8 mouse cellular contexts compared by ENCODE assay signal in the genomic region with DNA sequence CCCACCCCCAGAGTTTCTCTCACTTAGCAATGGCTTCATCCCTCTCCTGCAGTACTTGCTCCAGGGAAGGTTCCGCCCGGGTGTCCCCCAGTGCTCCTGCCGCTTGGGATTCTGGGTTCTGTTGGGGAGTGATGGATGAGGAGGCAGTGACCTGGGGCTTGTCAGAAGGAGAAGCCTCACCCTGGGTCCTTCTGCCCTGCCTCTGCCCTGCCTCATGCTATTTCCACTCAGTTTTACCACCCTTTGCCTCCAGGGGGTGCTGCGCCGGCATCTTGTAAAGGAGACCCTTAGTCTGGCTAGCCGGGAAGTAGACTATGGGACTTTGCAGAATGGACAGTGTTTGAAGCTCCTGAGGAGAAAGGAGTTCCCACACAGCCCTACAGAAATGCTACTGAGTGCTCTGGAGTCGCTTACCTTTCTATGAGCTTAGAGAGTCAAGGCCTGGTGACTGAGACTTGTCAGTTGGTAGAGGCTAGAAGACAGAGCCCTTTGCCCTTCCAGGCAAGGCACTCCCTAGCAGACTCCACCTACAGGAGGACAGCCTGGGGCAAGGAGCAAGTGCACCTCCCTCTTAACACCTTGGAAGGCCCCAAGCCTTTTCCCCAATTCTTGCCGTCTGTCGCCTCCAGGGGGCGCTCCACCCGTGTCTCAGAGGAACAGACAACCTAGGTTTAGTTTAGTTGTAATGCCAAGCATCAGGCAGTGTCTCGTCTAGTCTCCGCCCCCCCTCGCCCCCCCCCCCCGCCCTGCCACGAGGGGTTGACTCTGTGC. TPM values are rescaled to one million over a fixed set of nuclear protein-coding genes. Genes with fewer than 3 reads are reported as not detected.
DNase-seq lines count a peak whose midpoint lies in the region; ATAC-seq and TF ChIP-seq lines count a peak whose summit lies in the region.

No protein-coding gene starts in this region.

- H3K27me3 ChIP-seq in liver, embryonic 11.5 days (replicated peaks; ENCODE audit: control insufficient read depth, insufficient read depth, low read length): no peaks in the 10 kb centered on the region

- no peaks in the 10 kb centered on the region; the same call in 1 of the 2 replicates for H3K36me3 ChIP-seq in liver, embryonic 11.5 days (ENCODE audit: control insufficient read depth, insufficient read depth, low read length)

- peak; percentile 67 for DNase-seq in right cerebral cortex, adult 18-20 months
- DNase-seq in right cerebral cortex, postnatal 36 days (ENCODE audit: low spot score in 2 of 2): no peak
- DNase-seq in cerebellum, postnatal 10 days: peak; percentile 90 to 94
- DNase-seq in gastrocnemius, postnatal 4 days (ENCODE audit: low spot score in 2 of 2): peak; percentile 62 to 78
- DNase-seq in kidney, adult 11 months: peak; percentile 86
- DNase-seq in liver, embryonic 11.5 days (ENCODE audit: low spot score): peak; percentile 78
- peak; percentile 75 to 88 for DNase-seq in thymus, postnatal 10 days (ENCODE audit: low spot score in 2 of 2)

- H3K4me2 ChIP-seq in liver, embryonic 11.5 days: peak overlapping the region; percentile 51

- H3K9ac ChIP-seq in liver, embryonic 11.5 days (ENCODE audit: low read depth, low read length): peak overlapping the region; percentile 37; the same call in 1 of the 2 replicates

- ATAC-seq in liver, embryonic 11.5 days (replicated peaks; ENCODE audit: low FRiP score): no peak

- peak; percentile 65; the same call in 1 of the 2 replicates for TF ChIP-seq CTCF in olfactory bulb, adult 2 months (IDR thresholded peaks at IDR 0.05; ENCODE audit: insufficient read depth, low read depth, low read length)

- H3K27ac ChIP-seq in liver, embryonic 11.5 days (ENCODE audit: low read depth, low read length): peak overlapping the region; percentile 43
- H3K27ac ChIP-seq in olfactory bulb, adult 2 months (ENCODE audit: insufficient read depth, low read depth, low read length): no peak overlapping the region

- WGBS in liver, embryonic 11.5 days: 10% methylated on average over 13 of the region's 16 CpGs
- 11% methylated on average over 16 of the region's 16 CpGs for WGBS in olfactory bulb, adult 2 months

- H3K9me3 ChIP-seq in liver, embryonic 11.5 days (ENCODE audit: control insufficient read depth, low read length): no peaks in the 10 kb centered on the region

- peak overlapping the region; percentile 28 for H3K4me3 ChIP-seq in liver, embryonic 11.5 days (ENCODE audit: low read depth, low read length)
- no peak overlapping the region for H3K4me3 ChIP-seq in olfactory bulb, adult 2 months (ENCODE audit: insufficient read depth, low read depth, low read length)

- no peak for TF ChIP-seq POLR2A in olfactory bulb, adult 2 months (IDR thresholded peaks at IDR 0.05; ENCODE audit: insufficient read depth, low read depth, low read length)

- H3K4me1 ChIP-seq in liver, embryonic 11.5 days (replicated peaks; ENCODE audit: control insufficient read depth, insufficient read depth, low read length): peaks cover 18% of the 10 kb centered on the region
- H3K4me1 ChIP-seq in olfactory bulb, adult 2 months (ENCODE audit: control insufficient read depth, insufficient read depth, low read length): peaks cover 24% of the 10 kb centered on the region

RNA-seq across cellular contexts. Expression of a gene that starts 3.9 kb away (rescaled TPM):
- 10 to 100 TPM; 44.0 to 44.6 TPM for total RNA-seq in gastrocnemius, postnatal 4 days (2021)
- polyA plus RNA-seq in liver, embryonic 11.5 days (2014; fragmentation: Nextera tagmentation; extraction: Ambion mirVana): 64.9 and 71.1 TPM in 2 replicates
- polyA plus RNA-seq in olfactory bulb, adult 2 months (2012; ENCODE audit: insufficient read depth, insufficient read length, low replicate concordance, missing spikeins): not detected in 2 replicates

RNA-seq across cellular contexts. Expression of a gene that starts 10.4 kb away (rescaled TPM):
- total RNA-seq in gastrocnemius, postnatal 4 days (2021): 1 to 10 TPM; 4.5 to 5.1 TPM
- polyA plus RNA-seq in liver, embryonic 11.5 days (2014; fragmentation: Nextera tagmentation; extraction: Ambion mirVana): 6.2 and 6.4 TPM in 2 replicates
- polyA plus RNA-seq in olfactory bulb, adult 2 months (2012; ENCODE audit: insufficient read depth, insufficient read length, low replicate concordance, missing spikeins): not detected in 2 replicates

RNA-seq across cellular contexts. Expression of a gene that starts 26.8 kb away (rescaled TPM):
- under 1 TPM in 1 of 2 experiments, not detected in 1; 0.29 TPM for total RNA-seq in gastrocnemius, postnatal 4 days (2021)
- 2.0 and 2.2 TPM in 2 replicates for polyA plus RNA-seq in liver, embryonic 11.5 days (2014; fragmentation: Nextera tagmentation; extraction: Ambion mirVana)
- polyA plus RNA-seq in olfactory bulb, adult 2 months (2012; ENCODE audit: insufficient read depth, insufficient read length, low replicate concordance, missing spikeins): not detected in 2 replicates

RNA-seq across cellular contexts. Expression of a gene that starts 51.1 kb away (rescaled TPM):
- 10 to 100 TPM; 23.8 to 25.2 TPM for total RNA-seq in gastrocnemius, postnatal 4 days (2021)
- 25.1 and 27.2 TPM in 2 replicates for polyA plus RNA-seq in liver, embryonic 11.5 days (2014; fragmentation: Nextera tagmentation; extraction: Ambion mirVana)
- not detected in 2 replicates for polyA plus RNA-seq in olfactory bulb, adult 2 months (2012; ENCODE audit: insufficient read depth, insufficient read length, low replicate concordance, missing spikeins)

RNA-seq across cellular contexts. Expression of a gene that starts 51.9 kb away (rescaled TPM):
- 10 to 100 TPM; 29.9 to 33.3 TPM for total RNA-seq in gastrocnemius, postnatal 4 days (2021)
- polyA plus RNA-seq in liver, embryonic 11.5 days (2014; fragmentation: Nextera tagmentation; extraction: Ambion mirVana): 157 and 158 TPM in 2 replicates
- polyA plus RNA-seq in olfactory bulb, adult 2 months (2012; ENCODE audit: insufficient read depth, insufficient read length, low replicate concordance, missing spikeins): not detected in 2 replicates

Comparison
In these comparisons a context has a peak if more than half of its experiments do, and no peak if none do; other contexts are left out.
1. DNase-seq: peak in right cerebral cortex, adult 18-20 months (single experiment), cerebellum, postnatal 10 days (2 of 2), gastrocnemius, postnatal 4 days (2 of 2), kidney, adult 11 months (single experiment), liver, embryonic 11.5 days (single experiment) and thymus, postnatal 10 days (2 of 2); none in right cerebral cortex, postnatal 36 days (0 of 2).